Mouse (Mus musculus): ENCODE results near the gene Tnfrsf17. TPM values are rescaled to one million over a fixed set of nuclear protein-coding genes. Genes with fewer than 3 reads are reported as not detected.
"Not testable (repeated sequence)": the region's sequence is repeated elsewhere in the genome, so short reads cannot be mapped to it uniquely, and the experiment has no call there.

Tnfrsf17 gene
- polyA plus RNA-seq, 1 experiment from 2014 or later: 0.22 TPM

DNA sequence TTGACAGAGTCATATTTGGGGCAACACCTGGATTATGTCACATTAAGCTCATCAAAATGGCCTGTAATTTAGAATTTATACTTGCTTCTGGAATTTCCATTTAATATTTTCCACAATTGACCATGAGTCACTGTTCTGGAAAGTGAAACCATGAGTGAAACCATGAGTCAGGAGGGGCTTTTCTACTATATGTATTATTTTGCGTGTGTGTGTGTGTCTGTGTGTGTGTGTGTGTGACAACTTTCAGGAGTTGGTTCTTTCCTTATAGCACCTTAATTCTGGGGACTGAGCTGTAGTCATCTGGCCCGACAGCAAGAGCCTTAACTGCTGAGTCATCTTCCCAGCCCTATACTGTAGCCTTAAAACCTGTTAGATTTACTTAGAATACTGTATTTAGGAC lies 27.7 kb upstream of the Tnfrsf17 start:
- no peaks in the 10 kb centered on the region for H3K36me3 ChIP-seq (ENCODE audit: control insufficient read depth, insufficient read depth, low read length)
- H3K27me3 ChIP-seq (ENCODE audit: control insufficient read depth, insufficient read depth, low read length): no peaks in the 10 kb centered on the region
- H3K4me3 ChIP-seq (ENCODE audit: low read depth, low read length): no peak overlapping the region
- H3K27ac ChIP-seq (ENCODE audit: low read depth, low read length): no peak overlapping the region
- ATAC-seq (ENCODE audit: low FRiP score) (no peak), DNase-seq (ENCODE audit: low spot score) (no peak)
- WGBS: 81% methylated on average over 2 of the region's 2 CpGs
- H3K4me2 ChIP-seq (replicated peaks; ENCODE audit: low read depth, low read length): no peak overlapping the region
- H3K4me1 ChIP-seq (replicated peaks; ENCODE audit: control insufficient read depth, insufficient read depth, low read length): no peaks in the 10 kb centered on the region
- H3K9ac ChIP-seq (ENCODE audit: low read depth, low read length): no peak overlapping the region
- no peaks in the 10 kb centered on the region for H3K9me3 ChIP-seq (ENCODE audit: control insufficient read depth, low read length)

GRCm38 (mm10) chr16:11288873-11289272 lies 24.7 kb upstream of the Tnfrsf17 start:
- H3K4me3 ChIP-seq (ENCODE audit: low read depth, low read length); DNase-seq (ENCODE audit: low spot score); H3K36me3 ChIP-seq (ENCODE audit: control insufficient read depth, insufficient read depth, low read length); H3K4me1 ChIP-seq (replicated peaks; ENCODE audit: control insufficient read depth, insufficient read depth, low read length); H3K27me3 ChIP-seq (ENCODE audit: control insufficient read depth, insufficient read depth, low read length); ATAC-seq (ENCODE audit: low FRiP score); H3K27ac ChIP-seq (ENCODE audit: low read depth, low read length); H3K9ac ChIP-seq (ENCODE audit: low read depth, low read length); H3K4me2 ChIP-seq (replicated peaks; ENCODE audit: low read depth, low read length); H3K9me3 ChIP-seq (ENCODE audit: control insufficient read depth, low read length): not testable (repeated sequence)
- WGBS: 94% methylated on average over 7 of the region's 8 CpGs

DNA sequence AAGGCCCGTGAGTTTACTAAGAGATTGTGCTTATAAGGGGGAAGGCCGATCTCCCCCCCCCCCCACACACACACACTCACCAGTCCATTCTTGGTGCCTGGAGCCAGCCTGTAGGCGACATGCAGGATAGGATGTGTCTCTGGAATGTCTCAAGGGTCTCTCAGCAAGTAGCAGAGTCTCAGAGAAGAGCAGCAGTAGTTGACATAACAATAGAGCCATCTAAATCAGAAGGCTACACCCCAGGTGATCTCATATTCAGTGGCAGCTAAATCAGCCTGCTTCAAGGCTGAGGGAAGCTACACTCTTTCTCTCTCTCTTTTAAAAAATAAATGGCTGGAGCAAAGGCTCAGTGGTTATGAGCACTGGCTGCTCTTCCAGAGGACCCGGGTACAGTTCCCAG lies 18.0 kb upstream of the Tnfrsf17 start:
- WGBS: 76% methylated on average over 4 of the region's 4 CpGs
- not testable (repeated sequence) for H3K9ac ChIP-seq (ENCODE audit: low read depth, low read length); H3K4me1 ChIP-seq (replicated peaks; ENCODE audit: control insufficient read depth, insufficient read depth, low read length); H3K9me3 ChIP-seq (ENCODE audit: control insufficient read depth, low read length); H3K27ac ChIP-seq (ENCODE audit: low read depth, low read length); ATAC-seq (ENCODE audit: low FRiP score); H3K27me3 ChIP-seq (ENCODE audit: control insufficient read depth, insufficient read depth, low read length); H3K4me3 ChIP-seq (ENCODE audit: low read depth, low read length); H3K36me3 ChIP-seq (ENCODE audit: control insufficient read depth, insufficient read depth, low read length); H3K4me2 ChIP-seq (replicated peaks; ENCODE audit: low read depth, low read length); DNase-seq (ENCODE audit: low spot score)

- H3K27me3 ChIP-seq (ENCODE audit: control insufficient read depth, insufficient read depth, low read length); H3K9me3 ChIP-seq (ENCODE audit: control insufficient read depth, low read length); DNase-seq (ENCODE audit: low spot score); H3K4me3 ChIP-seq (ENCODE audit: low read depth, low read length); H3K9ac ChIP-seq (ENCODE audit: low read depth, low read length); H3K27ac ChIP-seq (ENCODE audit: low read depth, low read length); ATAC-seq (ENCODE audit: low FRiP score); H3K36me3 ChIP-seq (ENCODE audit: control insufficient read depth, insufficient read depth, low read length); H3K4me1 ChIP-seq (replicated peaks; ENCODE audit: control insufficient read depth, insufficient read depth, low read length); H3K4me2 ChIP-seq (replicated peaks; ENCODE audit: low read depth, low read length): not testable (repeated sequence)
- WGBS: 76% methylated on average over 1 of the region's 1 CpGs
Observed at GRCm38 (mm10) chr16:11297700-11298099, 15.9 kb upstream of the Tnfrsf17 start.

GRCm38 (mm10) chr16:11303741-11304140 lies 9.9 kb upstream of the Tnfrsf17 start:
- Histone ChIP-seq H3K4me2 (replicated peaks; ENCODE audit: low read depth, low read length) (no peak overlapping the region), H3K9ac (ENCODE audit: low read depth, low read length) (no peak overlapping the region), H3K36me3 (ENCODE audit: control insufficient read depth, insufficient read depth, low read length) (no peaks in the 10 kb centered on the region), H3K9me3 (ENCODE audit: control insufficient read depth, low read length) (no peaks in the 10 kb centered on the region), H3K4me1 (replicated peaks; ENCODE audit: control insufficient read depth, insufficient read depth, low read length) (no peaks in the 10 kb centered on the region), H3K4me3 (ENCODE audit: low read depth, low read length) (no peak overlapping the region), H3K27ac (ENCODE audit: low read depth, low read length) (no peak overlapping the region), H3K27me3 (ENCODE audit: control insufficient read depth, insufficient read depth, low read length) (no peaks in the 10 kb centered on the region)
- DNase-seq (ENCODE audit: low spot score): no peak
- ATAC-seq (ENCODE audit: low FRiP score): no peak

GRCm38 (mm10) chr16:11305531-11305930 lies 8.1 kb upstream of the Tnfrsf17 start:
- H3K4me1 ChIP-seq (replicated peaks; ENCODE audit: control insufficient read depth, insufficient read depth, low read length): no peaks in the 10 kb centered on the region
- 87% methylated on average over 2 of the region's 2 CpGs for WGBS

GRCm38 (mm10) chr16:11315786-11316320 lies 2.2 kb downstream of the Tnfrsf17 start:
- no peaks in the 10 kb centered on the region for H3K36me3 ChIP-seq (ENCODE audit: control insufficient read depth, insufficient read depth, low read length)
- ATAC-seq (ENCODE audit: low FRiP score): no peak
- no peak for DNase-seq (ENCODE audit: low spot score)
- no peak overlapping the region for H3K4me3 ChIP-seq (ENCODE audit: low read depth, low read length)
- H3K27me3 ChIP-seq (ENCODE audit: control insufficient read depth, insufficient read depth, low read length): no peaks in the 10 kb centered on the region
- WGBS: 87% methylated on average over 5 of the region's 5 CpGs
- no peaks in the 10 kb centered on the region for H3K4me1 ChIP-seq (replicated peaks; ENCODE audit: control insufficient read depth, insufficient read depth, low read length)
- no peak overlapping the region for H3K9ac ChIP-seq (ENCODE audit: low read depth, low read length)
- no peak overlapping the region for H3K27ac ChIP-seq (ENCODE audit: low read depth, low read length)
- no peak overlapping the region for H3K4me2 ChIP-seq (replicated peaks; ENCODE audit: low read depth, low read length)
- H3K9me3 ChIP-seq (ENCODE audit: control insufficient read depth, low read length): no peaks in the 10 kb centered on the region

More at GRCm38 (mm10) chr16:11305531-11305930, 8.1 kb upstream of the Tnfrsf17 start:
- Histone ChIP-seq H3K4me3 (ENCODE audit: low read depth, low read length) (no peak overlapping the region), H3K9me3 (ENCODE audit: control insufficient read depth, low read length) (no peaks in the 10 kb centered on the region), H3K27me3 (ENCODE audit: control insufficient read depth, insufficient read depth, low read length) (no peaks in the 10 kb centered on the region), H3K27ac (ENCODE audit: low read depth, low read length) (no peak overlapping the region), H3K36me3 (ENCODE audit: control insufficient read depth, insufficient read depth, low read length) (no peaks in the 10 kb centered on the region), H3K9ac (ENCODE audit: low read depth, low read length) (no peak overlapping the region), H3K4me2 (replicated peaks; ENCODE audit: low read depth, low read length) (no peak overlapping the region)
- ATAC-seq (ENCODE audit: low FRiP score): no peak
- DNase-seq (ENCODE audit: low spot score): no peak

- no peaks in the 10 kb centered on the region for H3K36me3 ChIP-seq (ENCODE audit: control insufficient read depth, insufficient read depth, low read length)
- 74% methylated on average over 5 of the region's 5 CpGs for WGBS
- H3K4me2 ChIP-seq (replicated peaks; ENCODE audit: low read depth, low read length): no peak overlapping the region
- H3K27me3 ChIP-seq (ENCODE audit: control insufficient read depth, insufficient read depth, low read length): no peaks in the 10 kb centered on the region
- H3K4me1 ChIP-seq (replicated peaks; ENCODE audit: control insufficient read depth, insufficient read depth, low read length): no peaks in the 10 kb centered on the region
- H3K9me3 ChIP-seq (ENCODE audit: control insufficient read depth, low read length): no peaks in the 10 kb centered on the region
- no peak for DNase-seq (ENCODE audit: low spot score)
- no peak overlapping the region for H3K4me3 ChIP-seq (ENCODE audit: low read depth, low read length)
- no peak for ATAC-seq (ENCODE audit: low FRiP score)
- no peak overlapping the region for H3K27ac ChIP-seq (ENCODE audit: low read depth, low read length)
- H3K9ac ChIP-seq (ENCODE audit: low read depth, low read length): no peak overlapping the region
Observed at GRCm38 (mm10) chr16:11316748-11317147, 3.1 kb downstream of the Tnfrsf17 start.

DNA sequence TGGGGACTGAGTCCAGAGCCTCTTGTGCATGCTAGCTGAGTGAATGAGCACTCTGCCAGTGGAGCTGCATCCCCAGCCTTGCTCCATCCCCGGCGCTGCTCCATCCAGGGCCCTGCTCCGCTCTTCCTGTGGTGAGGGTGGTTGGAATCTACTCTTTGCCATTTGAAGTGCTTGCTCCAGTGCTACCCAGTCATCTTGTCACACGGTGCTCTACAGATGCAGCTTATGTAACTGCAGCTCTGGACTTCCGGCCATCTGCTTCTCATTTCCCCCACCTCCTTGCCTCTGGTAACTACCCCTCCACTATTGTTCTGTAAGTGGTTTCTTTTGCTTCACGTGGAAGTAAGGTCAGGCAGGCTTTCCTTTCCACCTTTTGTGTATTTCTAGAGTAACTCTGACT lies 3.7 kb downstream of the Tnfrsf17 start:
- Histone ChIP-seq H3K4me2 (replicated peaks; ENCODE audit: low read depth, low read length) (no peak overlapping the region), H3K27ac (ENCODE audit: low read depth, low read length) (no peak overlapping the region), H3K36me3 (ENCODE audit: control insufficient read depth, insufficient read depth, low read length) (no peaks in the 10 kb centered on the region), H3K4me1 (replicated peaks; ENCODE audit: control insufficient read depth, insufficient read depth, low read length) (no peaks in the 10 kb centered on the region), H3K4me3 (ENCODE audit: low read depth, low read length) (no peak overlapping the region), H3K27me3 (ENCODE audit: control insufficient read depth, insufficient read depth, low read length) (no peaks in the 10 kb centered on the region), H3K9me3 (ENCODE audit: control insufficient read depth, low read length) (no peaks in the 10 kb centered on the region), H3K9ac (ENCODE audit: low read depth, low read length) (no peak overlapping the region)
- DNase-seq (ENCODE audit: low spot score) (peak; percentile 13), ATAC-seq (ENCODE audit: low FRiP score) (no peak)
- WGBS: 64% methylated on average over 6 of the region's 6 CpGs
